Mouse (Mus musculus) granulocyte monocyte progenitor cell, adult 5-6 weeks (primary cell): ENCODE data around the gene Ubxn7. TPM values are rescaled to one million over a fixed set of nuclear protein-coding genes. Genes with fewer than 3 reads are reported as not detected.

Experiments
- ATAC-seq: replicated peaks from 2 replicates; pipeline ENCODE4 v1.8.0; 2016; ENCODE audit warnings: mild to moderate bottlenecking, moderate TSS enrichment, inconsistent platforms; ENCODE audit not compliant: poor library complexity, severe bottlenecking
- total RNA-seq, 2 experiments: library from RNA; stranded (forward) in 1 of 2; stranded (reverse) in 1 of 2; fragments of 200-712, 200-1000 nt in 1 of 2; fragments of >200 nt in 1 of 2; fragmentation: Nextera tagmentation in 1 of 2; gene quantifications; 2 replicates each; pipeline ENCODE4 v1.2.3; 2014 to 2017

Ubxn7 gene
- total RNA-seq, 2 experiments from 2014 or later: 25.0 to 40.0 TPM

GRCm38 (mm10) chr16:32371351-32371750 is 39.3 kb downstream of the Ubxn7 start:
- ATAC-seq: no peak

- ATAC-seq: no peak
Measured at GRCm38 (mm10) chr16:32379575-32379974, 47.5 kb downstream of the Ubxn7 start.

- no peak for ATAC-seq
Measured at GRCm38 (mm10) chr16:32382901-32383300, 50.8 kb downstream of the Ubxn7 start.

- ATAC-seq: no peak
Measured at GRCm38 (mm10) chr16:32384885-32385284, 52.8 kb downstream of the Ubxn7 start.

GRCm38 (mm10) chr16:32386826-32387225 is 54.8 kb downstream of the Ubxn7 start:
- ATAC-seq: no peak

GRCm38 (mm10) chr16:32389049-32389448 is 57.0 kb downstream of the Ubxn7 start:
- ATAC-seq: no peak

GRCm38 (mm10) chr16:32389841-32390240 is 57.8 kb downstream of the Ubxn7 start:
- no peak for ATAC-seq

GRCm38 (mm10) chr16:32390882-32391281 is 58.8 kb downstream of the Ubxn7 start:
- ATAC-seq: peak; percentile 74

GRCm38 (mm10) chr16:32395679-32396540 is 63.9 kb downstream of the Ubxn7 start:
- ATAC-seq: peak; percentile 82

- ATAC-seq: peak; percentile 20; the same call in 1 of the 2 replicates
Measured at GRCm38 (mm10) chr16:32396541-32396835, 64.4 kb downstream of the Ubxn7 start.

GRCm38 (mm10) chr16:32398206-32398605 is 66.1 kb downstream of the Ubxn7 start:
- ATAC-seq: no peak

- ATAC-seq: no peak
Measured at GRCm38 (mm10) chr16:32400267-32400666, 68.2 kb downstream of the Ubxn7 start, which contains the start of gene Tm4sf19. Gene Tm4sf19 (plus strand): TSS chr16:32400506.

- ATAC-seq: peak; percentile 96
Measured at GRCm38 (mm10) chr16:32401335-32401965, 69.4 kb downstream of the Ubxn7 start.

GRCm38 (mm10) chr16:32402818-32403217 is 70.8 kb downstream of the Ubxn7 start:
- ATAC-seq: peak; percentile 31; the same call in 1 of the 2 replicates

GRCm38 (mm10) chr16:32405716-32406115 is 73.7 kb downstream of the Ubxn7 start:
- ATAC-seq: no peak

- no peak for ATAC-seq
Measured at GRCm38 (mm10) chr16:32406671-32407070, 74.6 kb downstream of the Ubxn7 start.

GRCm38 (mm10) chr16:32407730-32408129 is 75.7 kb downstream of the Ubxn7 start:
- no peak for ATAC-seq

GRCm38 (mm10) chr16:32417457-32417856 is 85.4 kb downstream of the Ubxn7 start:
- ATAC-seq: no peak

GRCm38 (mm10) chr16:32419517-32420483 is 87.7 kb downstream of the Ubxn7 start, which contains the start of gene Tctex1d2:
Gene Tctex1d2 (plus strand): TSS chr16:32419702.
- ATAC-seq: peak; percentile 99

GRCm38 (mm10) chr16:32427506-32427905 is 95.4 kb downstream of the Ubxn7 start:
- ATAC-seq: no peak
